ENCODE assay signal across 30 mouse cellular contexts in genomic region chr10:83068466-83068865, GRCm38 (mm10).
A peak's percentile ranks its signal among the peaks of the same experiment; 100 is the strongest.
DNase-seq lines count a peak whose midpoint lies in the region; ATAC-seq and TF ChIP-seq lines count a peak whose summit lies in the region.
"Had no signal": no experiment of that assay in that cellular context is flagged by ENCODE, and none has a peak within 500 bp of the region (broad histone marks: within the 10 kb centered on the region; RNA-seq: fewer than 3 reads in every experiment).

No protein-coding gene starts in this region.

- no peak for ATAC-seq in kidney, embryonic 16.5 days (ENCODE audit: low FRiP score, low TSS enrichment)
- ATAC-seq: forebrain, embryonic 13.5 days; intestine, embryonic 16.5 days; lung, postnatal 0 days; midbrain, embryonic 16.5 days had no signal

- H3K4me3 ChIP-seq in heart, embryonic 10.5 days, result no peak overlapping the region
- no peak overlapping the region for H3K4me3 ChIP-seq in kidney, embryonic 16.5 days (ENCODE audit: low read length)
- H3K4me3 ChIP-seq in CH12.LX (replicated peaks in 1 of 3; ENCODE audit: low read depth in 2 of 3, low read length in 2 of 3, poor library complexity in 1 of 3), result no peak overlapping the region
- H3K4me3 ChIP-seq: forebrain, embryonic 13.5 days; hindbrain, embryonic 13.5 days; limb, embryonic 10.5 days; limb, embryonic 15.5 days; liver, embryonic 13.5 days had no signal

- TF ChIP-seq EP300 in CH12.LX (IDR thresholded peaks at IDR 0.05; ENCODE audit: low read length), result no peak

- no peaks in the 10 kb centered on the region for H3K9me3 ChIP-seq in heart, embryonic 10.5 days
- H3K9me3 ChIP-seq in kidney, embryonic 16.5 days (ENCODE audit: low read length), result no peaks in the 10 kb centered on the region
- H3K9me3 ChIP-seq in CH12.LX (replicated peaks; ENCODE audit: low read length), result no peaks in the 10 kb centered on the region
- H3K9me3 ChIP-seq: forebrain, embryonic 13.5 days; G1E; hindbrain, embryonic 13.5 days; limb, embryonic 10.5 days; limb, embryonic 15.5 days; liver, embryonic 13.5 days had no signal

- H3K9ac ChIP-seq in kidney, embryonic 16.5 days (replicated peaks; ENCODE audit: low read length), result 0 out of 2 replicates have a peak overlapping the region, but pooled peaks have one; percentile 4
- no peak overlapping the region for H3K9ac ChIP-seq in CH12.LX (ENCODE audit: insufficient read depth, low read depth)
- H3K9ac ChIP-seq: forebrain, embryonic 13.5 days; hindbrain, embryonic 13.5 days; limb, embryonic 15.5 days; liver, embryonic 13.5 days had no signal

- 0 out of 2 replicates have a peak, but pooled peaks cover 6% of the 10 kb centered on the region for H3K27me3 ChIP-seq in heart, embryonic 10.5 days (ENCODE audit: insufficient read depth, poor library complexity, severe bottlenecking)
- H3K27me3 ChIP-seq in kidney, embryonic 16.5 days (ENCODE audit: insufficient read depth, low read length), result no peaks in the 10 kb centered on the region
- H3K27me3 ChIP-seq in CH12.LX (replicated peaks), result no peaks in the 10 kb centered on the region
- H3K27me3 ChIP-seq: forebrain, embryonic 13.5 days; hindbrain, embryonic 13.5 days; limb, embryonic 15.5 days; liver, embryonic 13.5 days had no signal

- no peak for TF ChIP-seq POLR2A in CH12.LX (IDR thresholded peaks at IDR 0.05; ENCODE audit: low read depth, low read length)

- H3K36me3 ChIP-seq in heart, embryonic 10.5 days, result no peaks in the 10 kb centered on the region
- no peaks in the 10 kb centered on the region for H3K36me3 ChIP-seq in kidney, embryonic 16.5 days (ENCODE audit: insufficient read depth, low read length)
- peaks cover 0 to 4% of the 10 kb centered on the region in 2 experiments for H3K36me3 ChIP-seq in CH12.LX (replicated peaks in 1 of 2; ENCODE audit: control insufficient read depth in 1 of 2, insufficient read depth in 1 of 2, low read length in 1 of 2)
- H3K36me3 ChIP-seq: hindbrain, embryonic 13.5 days; limb, embryonic 10.5 days; limb, embryonic 15.5 days had no signal

- H3K4me2 ChIP-seq in kidney, embryonic 16.5 days (replicated peaks; ENCODE audit: low read depth, low read length), result no peak overlapping the region
- H3K4me2 ChIP-seq in CH12.LX (ENCODE audit: insufficient read depth, low read depth, poor library complexity, severe bottlenecking), result no peak overlapping the region
- H3K4me2 ChIP-seq: forebrain, embryonic 13.5 days; heart, embryonic 11.5 days; hindbrain, embryonic 13.5 days; limb, embryonic 15.5 days; liver, embryonic 13.5 days had no signal

- H3K4me1 ChIP-seq in heart, embryonic 10.5 days, result peaks cover 59% of the 10 kb centered on the region
- H3K4me1 ChIP-seq in kidney, embryonic 16.5 days (ENCODE audit: insufficient read depth, low read length), result peaks cover 34% of the 10 kb centered on the region
- peaks cover 10 to 22% of the 10 kb centered on the region in 2 experiments for H3K4me1 ChIP-seq in CH12.LX (ENCODE audit: control insufficient read depth in 1 of 2, insufficient read depth in 2 of 2)

- H3K79me2 ChIP-seq in CH12.LX (replicated peaks; ENCODE audit: control insufficient read depth, extremely low read depth, insufficient read depth, poor library complexity, severe bottlenecking), result no peaks in the 10 kb centered on the region

- no peak for TF ChIP-seq RAD21 in CH12.LX (IDR thresholded peaks at IDR 0.05; ENCODE audit: low read depth, low read length)

- TF ChIP-seq CTCF in CH12.LX (conservative IDR thresholded peaks at IDR 0.05 in 1 of 2, IDR thresholded peaks at IDR 0.05 in 1 of 2; ENCODE audit: low read depth in 2 of 2, low read length in 2 of 2), result no peak

- DNase-seq in heart, embryonic 10.5 days (ENCODE audit: low spot score), result no peak
- no peak for DNase-seq in heart, postnatal 36 days
- no peak for DNase-seq in kidney, postnatal 10 days
- DNase-seq in A20 (ENCODE audit: low read depth, low spot score) (peak; percentile 73), CH12.LX (ENCODE audit: extremely low read depth) (peak; percentile 50)
- no peak for DNase-seq in urinary bladder, postnatal 36 days (ENCODE audit: low spot score in 2 of 2)
- DNase-seq: adrenal gland, postnatal 10 days; cerebellum, adult 11-12 months; cerebellum, postnatal 36 days; gastrocnemius, postnatal 14 days; heart, adult 11 months; heart, postnatal 4 days; layer of hippocampus, adult 9-11 months; liver, embryonic 13.5 days; lung, adult 18-20 months; lung, postnatal 4 days; right cerebral cortex, adult 18-20 months; thymus, adult 18-20 months; thymus, postnatal 25 days had no signal

- peak overlapping the region; percentile 47; the same call in 1 of the 2 replicates for H3K27ac ChIP-seq in heart, embryonic 10.5 days
- no peak overlapping the region for H3K27ac ChIP-seq in kidney, embryonic 16.5 days (ENCODE audit: low read length)
- H3K27ac ChIP-seq in CH12.LX (ENCODE audit: insufficient read depth, low read depth), result no peak overlapping the region
- H3K27ac ChIP-seq: forebrain, embryonic 13.5 days; hindbrain, embryonic 13.5 days; limb, embryonic 10.5 days; limb, embryonic 15.5 days; liver, embryonic 13.5 days; stomach, postnatal 0 days had no signal

- in situ Hi-C loops in CH12.LX (cut with MboI; ENCODE audit: low pct_ligation_motif_present, low pct_unique_long_range_greater_than_20kb, low sequenced_read_pairs), result no loop called here

- intact Hi-C loops in heart, postnatal 36 days (cut with DNase I), result no loop called here

- 89% methylated on average over 8 of the region's 8 CpGs for WGBS in heart, embryonic 10.5 days
- WGBS in kidney, embryonic 16.5 days, result 62% methylated on average over 8 of the region's 8 CpGs

- dilution Hi-C loops in CH12.LX (cut with MboI; ENCODE audit: extremely low pct_ligation_motif_present, extremely low pct_unique_long_range_greater_than_20kb, low sequenced_read_pairs), result no loop called here

TF ChIP-seq in CH12.LX, 34 proteins besides CTCF, POLR2A, EP300 and RAD21:
- TF ChIP-seq ZC3H11A (IDR thresholded peaks at IDR 0.05; ENCODE audit: low read depth, low read length), result no peak
- TF ChIP-seq BHLHE40 (IDR thresholded peaks at IDR 0.05; ENCODE audit: low read depth, low read length), result peak; percentile 82
- 0 out of 2 replicates have a peak, but pooled peaks have one; percentile 31 for TF ChIP-seq MYC (IDR thresholded peaks at IDR 0.05; ENCODE audit: low read depth, low read length)

Comparison
In these comparisons a context has a peak if more than half of its experiments do, and no peak if none do; other contexts are left out.
1. DNase-seq: peak in A20 (single experiment) and CH12.LX (single experiment); none in heart, embryonic 10.5 days (single experiment), heart, postnatal 36 days (0 of 2), kidney, postnatal 10 days (single experiment) and urinary bladder, postnatal 36 days (0 of 2).